Mouse (Mus musculus) erythroblast, embryonic 14.5 days (primary cell): ENCODE measurements around the gene Rfk. TPM values are rescaled to one million over a fixed set of nuclear protein-coding genes. Genes with fewer than 3 reads are reported as not detected.

Experiments
- H3K27me3 ChIP-seq: 2 replicates; pipeline ENCODE4 v1.6.1; 2012; ENCODE audit warnings: inconsistent platforms; ENCODE audit not compliant: control insufficient read depth
- H3K36me3 ChIP-seq: 2 replicates; pipeline ENCODE4 v1.6.1; 2012; ENCODE audit warnings: mild to moderate bottlenecking, inconsistent platforms; ENCODE audit not compliant: control insufficient read depth
- H3K4me1 ChIP-seq: 2 replicates; pipeline ENCODE4 v1.6.1; 2012; ENCODE audit warnings: inconsistent platforms; ENCODE audit not compliant: control insufficient read depth
- H3K4me3 ChIP-seq: replicated peaks from 2 replicates; pipeline ENCODE3; 2012; ENCODE audit warnings: moderate library complexity, mild to moderate bottlenecking, inconsistent platforms
- H3K9me3 ChIP-seq: 2 replicates; pipeline ENCODE4 v1.6.1; 2012; ENCODE audit warnings: low read length, inconsistent platforms, mixed read lengths; ENCODE audit not compliant: control insufficient read depth
- GATA1 ChIP-seq: IDR thresholded peaks from 2 replicates; pipeline ENCODE4 v1.6.1; 2012; ENCODE audit warnings: low read length, inconsistent platforms, mixed read lengths
- TAL1 ChIP-seq: IDR thresholded peaks from 3 replicates; pipeline ENCODE4 v1.6.1; 2012; ENCODE audit warnings: low read length, inconsistent platforms, mixed read lengths
- polyA plus RNA-seq: library from polyadenylated mRNA; stranded (reverse); fragments of >175 nt; gene quantifications from 2 replicates; pipeline ENCODE4 v1.2.3, GENCODE M21; 2012

Gene Rfk
- 5.2 and 7.2 TPM in 2 replicates for polyA plus RNA-seq

- H3K4me1 ChIP-seq, result peaks cover 47% of the 10 kb centered on the region
- no peaks in the 10 kb centered on the region for H3K9me3 ChIP-seq
- H3K4me3 ChIP-seq, result peak within 1 kb of the TSS; percentile 97
- peaks cover 38% of the 10 kb centered on the region for H3K36me3 ChIP-seq
- H3K27me3 ChIP-seq, result peaks cover 6% of the 10 kb centered on the region
- no peak for TF ChIP-seq TAL1
- TF ChIP-seq GATA1, result no peak
These were observed at the start of gene Rfk for GRCm38 (mm10) chr19:17393841-17394591. Rfk (plus strand) TSS chr19:17394043.

GRCm38 (mm10) chr19:17344881-17345280, 49.0 kb upstream of the Rfk start:
- no peak overlapping the region for H3K4me3 ChIP-seq
- H3K4me1 ChIP-seq, result peaks cover 20% of the 10 kb centered on the region
- no peak for TF ChIP-seq TAL1
- no peak for TF ChIP-seq GATA1
- peaks cover 25% of the 10 kb centered on the region for H3K36me3 ChIP-seq
- H3K9me3 ChIP-seq, result no peaks in the 10 kb centered on the region
- no peaks in the 10 kb centered on the region for H3K27me3 ChIP-seq

- Histone ChIP-seq H3K27me3 (no peaks in the 10 kb centered on the region), H3K36me3 (peaks cover 37% of the 10 kb centered on the region), H3K4me3 (no peak overlapping the region), H3K4me1 (peaks cover 39% of the 10 kb centered on the region), H3K9me3 (no peaks in the 10 kb centered on the region)
- TF ChIP-seq TAL1, result no peak
- TF ChIP-seq GATA1, result no peak
These were observed 46.9 kb upstream of the Rfk start for GRCm38 (mm10) chr19:17346716-17347474.

- Histone ChIP-seq H3K36me3 (peaks cover 44% of the 10 kb centered on the region), H3K4me3 (no peak overlapping the region), H3K9me3 (no peaks in the 10 kb centered on the region), H3K4me1 (peaks cover 44% of the 10 kb centered on the region), H3K27me3 (no peaks in the 10 kb centered on the region)
- TF ChIP-seq GATA1 (no peak), TAL1 (no peak)
These were observed 46.0 kb upstream of the Rfk start for GRCm38 (mm10) chr19:17347852-17348251.

- Histone ChIP-seq H3K36me3 (peaks cover 40% of the 10 kb centered on the region), H3K27me3 (peaks cover 27% of the 10 kb centered on the region), H3K4me1 (peaks cover 81% of the 10 kb centered on the region), H3K4me3 (peak overlapping the region; percentile 87), H3K9me3 (no peaks in the 10 kb centered on the region)
- no peak for TF ChIP-seq GATA1
- no peak for TF ChIP-seq TAL1
These were observed 40.1 kb upstream of the Rfk start for GRCm38 (mm10) chr19:17353727-17354126.

GRCm38 (mm10) chr19:17354362-17354761, 39.5 kb upstream of the Rfk start:
- TF ChIP-seq GATA1 (no peak), TAL1 (no peak)
- Histone ChIP-seq H3K27me3 (peaks cover 33% of the 10 kb centered on the region), H3K4me1 (peaks cover 81% of the 10 kb centered on the region), H3K9me3 (no peaks in the 10 kb centered on the region), H3K4me3 (peak overlapping the region; percentile 87), H3K36me3 (peaks cover 36% of the 10 kb centered on the region)

GRCm38 (mm10) chr19:17354797-17355196, 39.0 kb upstream of the Rfk start:
- peaks cover 36% of the 10 kb centered on the region for H3K27me3 ChIP-seq
- peak overlapping the region; percentile 87 for H3K4me3 ChIP-seq
- peaks cover 31% of the 10 kb centered on the region for H3K36me3 ChIP-seq
- 0 out of 2 replicates have a peak, but pooled peaks have one; percentile 37 for TF ChIP-seq GATA1
- no peak for TF ChIP-seq TAL1
- H3K4me1 ChIP-seq, result peaks cover 79% of the 10 kb centered on the region
- no peaks in the 10 kb centered on the region for H3K9me3 ChIP-seq

GRCm38 (mm10) chr19:17355361-17355760, 38.5 kb upstream of the Rfk start:
- Histone ChIP-seq H3K4me1 (peaks cover 80% of the 10 kb centered on the region), H3K4me3 (peak overlapping the region; percentile 87), H3K36me3 (peaks cover 27% of the 10 kb centered on the region), H3K9me3 (no peaks in the 10 kb centered on the region), H3K27me3 (peaks cover 41% of the 10 kb centered on the region)
- TF ChIP-seq TAL1 (no peak), GATA1 (no peak)
